Mouse (Mus musculus) T-helper 2 cell (primary cell): ENCODE measurements at regions not wholly inside any gene's neighbourhood (a gene's known extent, or its start where the extent isn't known, plus 50 kb on each side); places are given as distances from the start of the nearest gene placed in this dataset.

ENCODE experiments used
- in situ Hi-C: fragments of 300-600 bp; cut with MboI, MseI; formaldehyde crosslinking; loops from one replicate; pipeline ENCODE4 v1.15.1; 2025; ENCODE audit warnings: high pct_unique_total_duplicates

GRCm38 (mm10) chr14:68022925-68023324, 1271.2 kb downstream of the Synb start:
- in situ Hi-C loops = no loop called here

DNA sequence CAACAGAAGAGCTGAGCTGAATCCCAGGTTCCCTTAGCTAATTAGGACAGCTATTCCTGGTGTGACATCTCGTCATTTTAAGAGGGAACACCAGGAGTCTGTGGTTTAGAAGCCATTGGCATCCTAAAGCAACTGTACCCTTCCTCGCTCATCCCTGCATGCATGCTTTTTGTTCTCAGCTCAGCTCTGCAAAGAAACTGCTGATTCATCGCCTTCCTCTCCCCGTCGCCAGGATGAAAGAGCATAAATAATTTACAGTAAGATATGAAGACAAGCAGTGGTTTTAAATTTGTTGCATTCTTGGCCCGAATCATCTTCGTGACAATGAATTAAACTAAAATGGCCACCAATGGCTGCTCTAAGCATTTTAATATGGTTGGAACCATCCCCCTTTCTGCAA, 1272.9 kb downstream of the Synb start:
- in situ Hi-C loops = no loop called here

- in situ Hi-C loops = no loop called here
These were observed 1273.3 kb downstream of the Synb start for GRCm38 (mm10) chr14:68020769-68021168.

GRCm38 (mm10) chr14:68018686-68019085, 1275.4 kb downstream of the Synb start:
- in situ Hi-C loops = no loop called here

- in situ Hi-C loops = no loop called here
These were observed 1297.2 kb downstream of the Synb start for GRCm38 (mm10) chr14:67996790-67997417.

DNA sequence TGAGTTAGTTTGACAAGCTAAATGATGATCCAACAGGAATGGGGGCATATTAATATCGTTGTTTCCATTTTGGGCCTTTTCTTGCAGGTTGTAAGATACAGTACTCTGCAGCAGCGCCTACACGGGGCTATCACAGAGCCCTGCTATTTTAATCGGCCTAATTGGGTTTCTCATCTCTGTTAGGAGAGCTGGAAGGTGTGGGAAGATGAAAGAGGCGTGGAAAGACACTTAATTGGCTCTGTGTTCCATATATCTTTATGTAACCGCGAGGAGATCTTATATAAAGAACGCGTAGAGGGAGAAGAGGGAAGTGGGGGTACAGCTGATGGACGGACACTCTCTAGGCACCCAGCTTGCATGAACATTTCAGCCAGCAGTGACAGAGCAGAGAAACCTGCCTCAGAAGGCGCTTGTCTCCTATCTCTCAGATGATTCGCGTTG, 1300.5 kb downstream of the Synb start:
- in situ Hi-C loops = loop anchor here (5.0 kb wide), 1 partner anchor 159 kb away; no protein-coding TSS in a partner anchor

DNA sequence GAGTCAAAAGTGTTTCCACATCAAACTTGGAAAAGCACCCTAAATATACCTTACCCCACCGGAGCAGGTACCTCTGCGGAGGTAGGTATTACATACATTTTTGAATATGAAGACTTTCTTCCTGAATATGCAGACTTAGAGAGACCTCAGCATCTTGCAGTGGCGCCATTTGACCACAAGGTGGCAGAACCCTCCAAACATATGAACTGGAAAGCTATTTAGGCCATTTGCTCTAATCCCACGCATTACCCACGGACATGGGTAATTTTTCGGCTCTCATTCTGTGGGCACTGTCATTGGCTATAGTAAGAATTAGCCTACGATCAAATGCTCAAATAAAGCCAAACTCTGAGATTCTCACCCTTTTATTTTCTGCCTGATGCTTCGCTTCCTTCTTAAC, 1301.0 kb downstream of the Synb start:
- in situ Hi-C loops = loop anchor here (5.0 kb wide), 1 partner anchor 159 kb away; no protein-coding TSS in a partner anchor

GRCm38 (mm10) chr14:67992088-67992487, 1302.0 kb downstream of the Synb start:
- in situ Hi-C loops = loop anchor here (5.0 kb wide), 1 partner anchor 160 kb away; no protein-coding TSS in a partner anchor

GRCm38 (mm10) chr14:67990271-67990670, 1303.8 kb downstream of the Synb start:
- in situ Hi-C loops = loop anchor here (5.0 kb wide), 1 partner anchor 162 kb away; no protein-coding TSS in a partner anchor
